Mouse (Mus musculus): ENCODE measurements around the gene Tmem94. TPM values are rescaled to one million over a fixed set of nuclear protein-coding genes. Genes with fewer than 3 reads are reported as not detected.
A peak's percentile ranks its signal among the peaks of the same experiment; 100 is the strongest.

Tmem94 gene
- polyA plus RNA-seq (2012; rRNA removed), result 80.1 and 91.5 TPM in 2 replicates

DNA sequence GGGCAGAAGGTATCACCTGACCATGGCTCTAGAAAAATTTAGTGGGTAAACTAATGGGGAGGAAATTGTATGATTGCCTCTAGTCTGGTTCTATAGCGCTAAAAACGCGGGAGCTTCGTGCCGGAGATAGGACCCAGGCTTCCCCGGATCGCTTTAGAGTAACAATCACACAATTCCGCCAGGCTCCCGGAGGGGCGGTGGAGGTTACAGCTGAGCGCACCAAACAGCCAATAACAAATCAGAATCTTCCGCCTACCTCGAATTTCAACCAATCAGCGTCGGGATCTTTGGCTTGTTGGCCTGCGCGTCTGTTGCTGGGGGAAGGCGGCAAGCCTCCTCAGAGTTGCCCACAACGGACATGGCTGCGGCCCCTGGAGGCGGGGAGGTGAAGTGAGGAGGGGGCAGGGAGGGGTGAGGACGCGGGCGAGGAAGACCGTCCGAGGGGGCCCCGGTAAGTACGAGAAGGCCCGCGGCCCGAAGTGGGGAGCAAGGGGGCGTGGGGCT is at the start of gene Tmem94:
Tmem94 (plus strand) TSS at position 331 of the 504 bp plus-strand sequence.
- peaks cover 7% of the 10 kb centered on the region for H3K4me1 ChIP-seq (ENCODE audit: control insufficient read depth, insufficient read depth, low read length)
- no peaks in the 10 kb centered on the region for H3K36me3 ChIP-seq (ENCODE audit: control insufficient read depth, insufficient read depth, low read length)
- peak within 1 kb of the TSS; percentile 91 for H3K4me3 ChIP-seq (ENCODE audit: control insufficient read depth, low read depth, low read length)
- no peaks in the 10 kb centered on the region for H3K27me3 ChIP-seq (ENCODE audit: control insufficient read depth, insufficient read depth, low read length)
- peak within 1 kb of the TSS; percentile 67 for H3K27ac ChIP-seq (ENCODE audit: control insufficient read depth, insufficient read depth, low read depth, low read length)
- TF ChIP-seq POLR2A (IDR thresholded peaks at IDR 0.05; ENCODE audit: control insufficient read depth, low read depth, low read length), result peak; percentile 67
- no peak for TF ChIP-seq CTCF (IDR thresholded peaks at IDR 0.05; ENCODE audit: control insufficient read depth, insufficient read depth, insufficient replicate concordance, low read depth, low read length)

DNA sequence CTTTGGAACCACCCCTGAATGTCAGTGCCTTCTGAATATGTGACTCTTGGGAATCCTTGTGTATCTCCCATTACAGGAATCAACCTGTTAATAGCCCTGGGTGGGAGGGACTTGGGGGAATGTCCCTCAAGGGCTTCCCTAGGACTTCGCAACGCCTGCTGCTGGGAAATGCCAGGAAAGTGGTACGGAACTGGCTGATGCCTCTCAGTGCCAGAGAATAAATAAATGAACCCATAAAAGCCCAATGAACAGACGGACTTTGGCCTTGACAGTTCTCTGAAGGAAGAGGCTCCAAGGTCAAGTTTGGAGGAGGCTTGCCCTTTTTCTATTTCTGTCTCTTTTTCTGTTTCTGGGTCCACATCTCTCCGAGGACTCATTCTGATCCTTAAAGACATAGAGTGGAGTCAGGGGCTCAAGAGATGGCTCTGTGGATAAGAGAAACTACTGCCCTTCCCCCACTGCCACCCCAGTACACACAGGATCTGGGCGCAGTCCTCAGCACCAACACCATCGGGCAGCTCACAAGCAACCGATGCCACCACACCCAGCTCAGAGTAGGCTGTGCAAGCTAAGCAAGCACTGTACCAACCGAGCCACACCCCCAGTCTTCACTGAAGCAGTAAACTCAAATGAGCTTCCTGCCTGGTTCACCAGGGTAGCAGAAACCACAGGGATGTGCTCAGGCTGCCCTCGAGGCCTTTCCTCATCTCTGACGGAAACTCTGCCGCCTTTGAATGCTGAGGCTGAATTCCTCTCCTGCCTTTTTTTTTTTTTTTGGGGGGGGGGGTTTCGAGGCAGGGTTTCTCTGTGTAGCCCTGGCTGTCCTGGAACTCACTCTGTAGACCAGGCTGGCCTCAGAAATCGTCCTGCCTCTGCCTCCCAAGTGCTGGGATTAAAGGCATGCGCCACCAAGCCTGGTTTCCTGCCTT is 48.6 kb upstream of the Tmem94 start:
- H3K27me3 ChIP-seq (ENCODE audit: control insufficient read depth, insufficient read depth, low read length), result no peaks in the 10 kb centered on the region
- H3K36me3 ChIP-seq (ENCODE audit: control insufficient read depth, insufficient read depth, low read length), result no peaks in the 10 kb centered on the region
- peak overlapping the region; percentile 4; the same call in 1 of the 2 replicates for H3K27ac ChIP-seq (ENCODE audit: control insufficient read depth, insufficient read depth, low read depth, low read length)
- H3K4me1 ChIP-seq (ENCODE audit: control insufficient read depth, insufficient read depth, low read length), result no peaks in the 10 kb centered on the region
- no peak overlapping the region for H3K4me3 ChIP-seq (ENCODE audit: control insufficient read depth, low read depth, low read length)
- TF ChIP-seq CTCF (IDR thresholded peaks at IDR 0.05; ENCODE audit: control insufficient read depth, insufficient read depth, insufficient replicate concordance, low read depth, low read length) (no peak), POLR2A (IDR thresholded peaks at IDR 0.05; ENCODE audit: control insufficient read depth, low read depth, low read length) (no peak)

GRCm38 (mm10) chr11:115717660-115718390 is 47.4 kb upstream of the Tmem94 start:
- Histone ChIP-seq H3K27me3 (ENCODE audit: control insufficient read depth, insufficient read depth, low read length) (no peaks in the 10 kb centered on the region), H3K4me1 (ENCODE audit: control insufficient read depth, insufficient read depth, low read length) (peaks cover 3% of the 10 kb centered on the region), H3K36me3 (ENCODE audit: control insufficient read depth, insufficient read depth, low read length) (no peaks in the 10 kb centered on the region), H3K4me3 (ENCODE audit: control insufficient read depth, low read depth, low read length) (no peak overlapping the region), H3K27ac (ENCODE audit: control insufficient read depth, insufficient read depth, low read depth, low read length) (no peak overlapping the region)
- TF ChIP-seq CTCF (IDR thresholded peaks at IDR 0.05; ENCODE audit: control insufficient read depth, insufficient read depth, insufficient replicate concordance, low read depth, low read length) (no peak), POLR2A (IDR thresholded peaks at IDR 0.05; ENCODE audit: control insufficient read depth, low read depth, low read length) (no peak)

DNA sequence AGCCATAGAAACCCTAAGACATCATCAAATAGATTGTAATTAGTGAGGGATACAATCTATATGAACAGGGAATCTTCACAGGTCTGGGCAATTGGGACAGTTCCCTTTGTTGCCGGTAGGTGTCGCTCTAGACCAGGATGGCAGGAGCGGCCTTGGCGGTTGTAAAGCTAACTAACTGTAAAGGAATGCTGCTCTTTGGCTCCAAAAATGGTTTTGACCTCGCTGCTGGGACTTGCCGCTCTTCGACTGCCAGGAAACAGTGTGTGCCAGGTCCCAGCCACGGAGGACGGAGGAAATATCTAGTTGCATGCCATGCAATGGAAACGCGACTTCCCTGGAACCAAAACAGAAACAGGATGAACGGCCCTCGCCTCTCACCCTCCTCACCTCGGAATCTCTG is 42.6 kb upstream of the Tmem94 start:
- Histone ChIP-seq H3K36me3 (ENCODE audit: control insufficient read depth, insufficient read depth, low read length) (no peaks in the 10 kb centered on the region), H3K4me3 (ENCODE audit: control insufficient read depth, low read depth, low read length) (peak overlapping the region; percentile 83), H3K4me1 (ENCODE audit: control insufficient read depth, insufficient read depth, low read length) (peaks cover 3% of the 10 kb centered on the region), H3K27ac (ENCODE audit: control insufficient read depth, insufficient read depth, low read depth, low read length) (peak overlapping the region; percentile 93), H3K27me3 (ENCODE audit: control insufficient read depth, insufficient read depth, low read length) (no peaks in the 10 kb centered on the region)
- TF ChIP-seq CTCF (IDR thresholded peaks at IDR 0.05; ENCODE audit: control insufficient read depth, insufficient read depth, insufficient replicate concordance, low read depth, low read length) (peak; percentile 95), POLR2A (IDR thresholded peaks at IDR 0.05; ENCODE audit: control insufficient read depth, low read depth, low read length) (peak; percentile 36)

DNA sequence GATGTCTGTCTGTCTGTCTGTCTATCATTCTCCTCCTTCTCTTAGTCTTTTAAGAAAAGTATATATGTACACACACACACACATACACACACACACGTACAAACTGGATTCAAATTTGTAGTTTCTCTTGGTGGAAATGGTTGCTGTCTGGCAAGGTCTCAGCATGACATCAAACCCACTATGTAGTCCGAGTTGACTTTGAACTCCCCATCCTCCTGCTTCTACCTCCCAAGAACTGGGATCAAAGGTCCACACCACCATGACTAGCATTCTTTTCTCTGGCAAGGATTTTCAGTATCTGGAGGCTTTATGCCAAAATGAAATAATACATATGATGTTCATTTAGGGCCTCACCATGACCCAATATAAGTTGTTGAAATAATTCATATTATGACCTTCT is 42.0 kb upstream of the Tmem94 start:
- Histone ChIP-seq H3K27ac (ENCODE audit: control insufficient read depth, insufficient read depth, low read depth, low read length) (peak overlapping the region; percentile 93), H3K36me3 (ENCODE audit: control insufficient read depth, insufficient read depth, low read length) (no peaks in the 10 kb centered on the region), H3K27me3 (ENCODE audit: control insufficient read depth, insufficient read depth, low read length) (no peaks in the 10 kb centered on the region), H3K4me1 (ENCODE audit: control insufficient read depth, insufficient read depth, low read length) (peaks cover 3% of the 10 kb centered on the region), H3K4me3 (ENCODE audit: control insufficient read depth, low read depth, low read length) (peak overlapping the region; percentile 83; the same call in 1 of the 2 replicates)
- TF ChIP-seq CTCF (IDR thresholded peaks at IDR 0.05; ENCODE audit: control insufficient read depth, insufficient read depth, insufficient replicate concordance, low read depth, low read length) (no peak), POLR2A (IDR thresholded peaks at IDR 0.05; ENCODE audit: control insufficient read depth, low read depth, low read length) (no peak)

DNA sequence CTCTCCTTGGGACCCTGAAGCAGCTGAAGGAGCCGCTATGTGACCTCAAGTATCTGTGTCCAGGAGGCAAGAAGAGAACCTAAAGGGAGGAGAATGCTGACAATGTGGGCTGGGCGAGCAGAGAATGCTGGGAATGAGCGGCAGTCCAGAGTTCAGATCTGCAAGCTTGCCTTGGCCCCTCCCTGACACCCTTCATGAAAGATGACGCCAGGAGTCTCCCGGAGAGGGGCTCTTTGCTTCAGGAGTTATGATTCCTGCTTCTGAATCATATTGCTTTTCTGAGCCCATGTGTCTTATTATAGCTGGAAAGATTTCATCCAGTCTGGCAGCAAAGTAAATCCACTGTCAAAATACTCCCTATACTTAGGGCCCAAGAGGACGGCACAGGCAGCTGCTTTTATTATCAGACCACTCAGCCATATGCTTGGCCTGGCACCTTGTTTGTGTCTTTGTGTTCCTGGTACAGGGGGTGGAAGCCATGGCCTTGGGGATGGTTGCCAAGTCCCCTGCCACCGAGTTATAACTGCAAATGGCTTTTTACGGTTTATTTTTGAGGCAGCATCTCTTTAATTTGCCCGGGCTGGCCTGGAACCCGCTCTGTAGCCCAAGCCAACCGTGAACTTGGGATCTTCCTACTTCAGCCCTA is 31.1 kb upstream of the Tmem94 start:
- TF ChIP-seq POLR2A (IDR thresholded peaks at IDR 0.05; ENCODE audit: control insufficient read depth, low read depth, low read length) (no peak), CTCF (IDR thresholded peaks at IDR 0.05; ENCODE audit: control insufficient read depth, insufficient read depth, insufficient replicate concordance, low read depth, low read length) (no peak)
- Histone ChIP-seq H3K27ac (ENCODE audit: control insufficient read depth, insufficient read depth, low read depth, low read length) (no peak overlapping the region), H3K27me3 (ENCODE audit: control insufficient read depth, insufficient read depth, low read length) (no peaks in the 10 kb centered on the region), H3K4me1 (ENCODE audit: control insufficient read depth, insufficient read depth, low read length) (no peaks in the 10 kb centered on the region), H3K4me3 (ENCODE audit: control insufficient read depth, low read depth, low read length) (no peak overlapping the region), H3K36me3 (ENCODE audit: control insufficient read depth, insufficient read depth, low read length) (no peaks in the 10 kb centered on the region)
